ENCODE assay signal across 1 mouse cellular context in genomic region chr10:13964501-13965281, GRCm38 (mm10).
TF ChIP-seq lines count a peak whose summit lies in the region.

No protein-coding gene starts in this region.

TF ChIP-seq in CH12.LX, 34 proteins besides CTCF, POLR2A, EP300 and RAD21 (continued from another document):
- TF ChIP-seq TBP (conservative IDR thresholded peaks at IDR 0.05; ENCODE audit: low read depth, low read length): no peak
- TF ChIP-seq SIN3A (IDR thresholded peaks at IDR 0.05; ENCODE audit: low read length): peak; percentile 76
- TF ChIP-seq USF1 (IDR thresholded peaks at IDR 0.05; ENCODE audit: low read depth, low read length): no peak
- peak; percentile 78; the same call in 1 of the 2 replicates for TF ChIP-seq MXI1 (IDR thresholded peaks at IDR 0.05; ENCODE audit: low read depth, low read length)
- no peak; the same call in 1 of the 2 replicates for TF ChIP-seq JUN (IDR thresholded peaks at IDR 0.05; ENCODE audit: insufficient read depth, low read depth, low read length)
- peak; percentile 96 for TF ChIP-seq ETS1 (conservative IDR thresholded peaks at IDR 0.05; ENCODE audit: low read depth, low read length)
- TF ChIP-seq ZC3H11A (IDR thresholded peaks at IDR 0.05; ENCODE audit: low read depth, low read length): no peak
- TF ChIP-seq ZMIZ1 (IDR thresholded peaks at IDR 0.05; ENCODE audit: low read depth, low read length): peak; percentile 61
